Mouse (Mus musculus): ENCODE results near the gene Galc. TPM values are rescaled to one million over a fixed set of nuclear protein-coding genes. Genes with fewer than 3 reads are reported as not detected.
A peak's percentile ranks its signal among the peaks of the same experiment; 100 is the strongest.

Galc gene
- polyA plus RNA-seq, 1 experiment from 2014 or later, result 5.7 TPM

GRCm38 (mm10) chr12:98282776-98283486 is 23.7 kb upstream of the Galc start:
- no peak for ATAC-seq (replicated peaks; ENCODE audit: low FRiP score)
- WGBS, result 67% methylated on average over 14 of the region's 14 CpGs
- no peak overlapping the region for H3K4me2 ChIP-seq
- H3K4me1 ChIP-seq (replicated peaks; ENCODE audit: control insufficient read depth, insufficient read depth, low read length), result no peaks in the 10 kb centered on the region
- no peak overlapping the region for H3K27ac ChIP-seq (ENCODE audit: low read depth, low read length)
- H3K9ac ChIP-seq (ENCODE audit: low read depth, low read length), result no peak overlapping the region
- no peaks in the 10 kb centered on the region for H3K9me3 ChIP-seq (ENCODE audit: control insufficient read depth, low read length)
- H3K36me3 ChIP-seq (ENCODE audit: control insufficient read depth, insufficient read depth, low read length), result no peaks in the 10 kb centered on the region
- no peaks in the 10 kb centered on the region for H3K27me3 ChIP-seq (replicated peaks; ENCODE audit: control insufficient read depth, insufficient read depth, low read length)
- no peak overlapping the region for H3K4me3 ChIP-seq (ENCODE audit: low read depth, low read length)
- no peak for DNase-seq (ENCODE audit: low spot score)

GRCm38 (mm10) chr12:98280996-98281395 is 21.7 kb upstream of the Galc start:
- Histone ChIP-seq H3K27me3 (replicated peaks; ENCODE audit: control insufficient read depth, insufficient read depth, low read length) (no peaks in the 10 kb centered on the region), H3K4me1 (replicated peaks; ENCODE audit: control insufficient read depth, insufficient read depth, low read length) (no peaks in the 10 kb centered on the region), H3K9ac (ENCODE audit: low read depth, low read length) (no peak overlapping the region), H3K4me3 (ENCODE audit: low read depth, low read length) (no peak overlapping the region), H3K4me2 (no peak overlapping the region), H3K36me3 (ENCODE audit: control insufficient read depth, insufficient read depth, low read length) (no peaks in the 10 kb centered on the region), H3K9me3 (ENCODE audit: control insufficient read depth, low read length) (no peaks in the 10 kb centered on the region), H3K27ac (ENCODE audit: low read depth, low read length) (no peak overlapping the region)
- WGBS, result 71% methylated on average over 8 of the region's 8 CpGs
- no peak for DNase-seq (ENCODE audit: low spot score)
- no peak for ATAC-seq (replicated peaks; ENCODE audit: low FRiP score)

DNA sequence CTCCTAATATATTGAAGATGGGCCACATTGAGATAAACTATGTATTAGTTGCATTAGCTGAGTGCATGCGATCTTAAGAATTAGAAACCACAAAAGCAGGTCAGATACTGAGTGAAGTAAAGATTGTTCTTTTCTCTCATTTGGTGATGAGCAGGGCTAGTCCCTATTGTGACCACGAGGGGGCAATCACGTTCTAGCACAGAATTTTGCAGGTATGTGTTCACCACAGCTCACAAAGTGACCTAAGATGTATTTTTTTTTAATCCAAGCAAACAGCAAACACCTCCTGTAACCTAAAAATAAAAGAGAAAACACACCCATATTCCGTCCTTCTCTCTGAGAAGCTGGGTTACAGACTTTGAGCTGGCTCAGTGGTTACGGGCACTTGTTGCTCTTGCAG is 21.3 kb upstream of the Galc start:
- H3K4me1 ChIP-seq (replicated peaks; ENCODE audit: control insufficient read depth, insufficient read depth, low read length), result no peaks in the 10 kb centered on the region
- no peaks in the 10 kb centered on the region for H3K36me3 ChIP-seq (ENCODE audit: control insufficient read depth, insufficient read depth, low read length)
- no peak overlapping the region for H3K9ac ChIP-seq (ENCODE audit: low read depth, low read length)
- no peaks in the 10 kb centered on the region for H3K27me3 ChIP-seq (replicated peaks; ENCODE audit: control insufficient read depth, insufficient read depth, low read length)
- no peak; the same call in 1 of the 2 replicates for ATAC-seq (replicated peaks; ENCODE audit: low FRiP score)
- 26% methylated on average over 5 of the region's 5 CpGs for WGBS
- H3K9me3 ChIP-seq (ENCODE audit: control insufficient read depth, low read length), result no peaks in the 10 kb centered on the region
- H3K4me2 ChIP-seq, result no peak overlapping the region
- H3K27ac ChIP-seq (ENCODE audit: low read depth, low read length), result no peak overlapping the region
- DNase-seq (ENCODE audit: low spot score), result no peak
- no peak overlapping the region for H3K4me3 ChIP-seq (ENCODE audit: low read depth, low read length)

- H3K4me2 ChIP-seq, result no peak overlapping the region
- no peak overlapping the region for H3K27ac ChIP-seq (ENCODE audit: low read depth, low read length)
- no peaks in the 10 kb centered on the region for H3K36me3 ChIP-seq (ENCODE audit: control insufficient read depth, insufficient read depth, low read length)
- H3K9ac ChIP-seq (ENCODE audit: low read depth, low read length), result no peak overlapping the region
- no peaks in the 10 kb centered on the region for H3K27me3 ChIP-seq (replicated peaks; ENCODE audit: control insufficient read depth, insufficient read depth, low read length)
- ATAC-seq (replicated peaks; ENCODE audit: low FRiP score), result no peak
- no peak for DNase-seq (ENCODE audit: low spot score)
- WGBS, result 65% methylated on average over 7 of the region's 7 CpGs
- H3K9me3 ChIP-seq (ENCODE audit: control insufficient read depth, low read length), result no peaks in the 10 kb centered on the region
- H3K4me1 ChIP-seq (replicated peaks; ENCODE audit: control insufficient read depth, insufficient read depth, low read length), result no peaks in the 10 kb centered on the region
- no peak overlapping the region for H3K4me3 ChIP-seq (ENCODE audit: low read depth, low read length)
These were observed 13.2 kb upstream of the Galc start for GRCm38 (mm10) chr12:98272433-98272832.

GRCm38 (mm10) chr12:98270810-98271566 is 11.7 kb upstream of the Galc start:
- no peak overlapping the region for H3K27ac ChIP-seq (ENCODE audit: low read depth, low read length)
- no peaks in the 10 kb centered on the region for H3K36me3 ChIP-seq (ENCODE audit: control insufficient read depth, insufficient read depth, low read length)
- no peaks in the 10 kb centered on the region for H3K27me3 ChIP-seq (replicated peaks; ENCODE audit: control insufficient read depth, insufficient read depth, low read length)
- H3K9ac ChIP-seq (ENCODE audit: low read depth, low read length), result no peak overlapping the region
- H3K9me3 ChIP-seq (ENCODE audit: control insufficient read depth, low read length), result no peaks in the 10 kb centered on the region
- DNase-seq (ENCODE audit: low spot score) (no peak), ATAC-seq (replicated peaks; ENCODE audit: low FRiP score) (no peak)
- no peaks in the 10 kb centered on the region for H3K4me1 ChIP-seq (replicated peaks; ENCODE audit: control insufficient read depth, insufficient read depth, low read length)
- 46% methylated on average over 12 of the region's 12 CpGs for WGBS
- no peak overlapping the region for H3K4me3 ChIP-seq (ENCODE audit: low read depth, low read length)
- H3K4me2 ChIP-seq, result peak overlapping the region; percentile 48

GRCm38 (mm10) chr12:98269791-98270745 is 10.8 kb upstream of the Galc start:
- WGBS, result 23% methylated on average over 17 of the region's 17 CpGs

DNA sequence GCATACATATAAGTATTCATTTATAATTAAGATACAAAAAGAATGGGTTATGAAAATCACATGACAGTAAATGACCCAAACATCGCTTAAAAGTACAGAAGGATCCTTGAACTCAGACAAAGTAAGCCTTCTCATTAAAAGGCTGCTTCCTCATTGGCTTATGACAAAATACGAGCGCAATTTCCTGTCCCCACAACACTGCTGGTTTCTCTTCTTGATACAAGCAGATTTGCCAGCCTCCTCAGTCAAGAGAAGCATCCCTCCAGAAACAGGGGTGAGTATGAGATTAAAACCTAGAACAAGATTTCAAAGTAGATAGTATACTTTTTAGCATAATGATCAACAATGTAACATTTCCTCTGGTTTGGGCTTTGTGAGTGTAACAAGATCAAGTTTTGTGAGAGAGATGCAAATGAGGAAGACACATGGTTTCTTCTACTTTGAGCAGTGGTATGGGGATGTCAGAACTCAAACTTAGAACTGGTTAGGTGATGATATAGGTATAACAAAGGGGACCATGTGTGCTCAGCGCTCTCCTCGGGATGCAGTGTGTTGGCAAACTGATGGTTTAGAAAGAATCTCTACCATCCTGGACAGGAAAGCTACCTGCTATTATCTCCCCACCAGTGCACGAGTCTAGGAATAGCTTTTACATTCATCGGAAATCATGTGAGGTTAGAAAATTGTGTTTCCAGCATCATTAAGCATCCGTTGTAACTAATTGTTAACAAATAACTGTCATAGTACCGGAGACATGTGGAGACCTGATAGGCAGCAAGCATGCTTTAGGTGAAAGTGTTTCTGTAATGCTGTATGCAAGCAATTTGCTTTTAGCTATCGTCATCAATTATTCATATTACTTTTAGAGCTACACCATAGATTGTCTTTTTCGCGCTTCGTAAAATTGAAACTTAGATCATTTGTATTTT is 9.4 kb upstream of the Galc start, which contains the start of gene Gpr65:
TSS of gene Gpr65 (plus strand) at position 195 of the 929 bp plus-strand sequence.
- no peak for ATAC-seq (replicated peaks; ENCODE audit: low FRiP score)
- WGBS, result 77% methylated on average over 13 of the region's 13 CpGs
- no peak within 1 kb of the TSS for H3K4me2 ChIP-seq

More at GRCm38 (mm10) chr12:98269791-98270745, 10.8 kb upstream of the Galc start:
- H3K36me3 ChIP-seq (ENCODE audit: control insufficient read depth, insufficient read depth, low read length), result no peaks in the 10 kb centered on the region
- H3K4me3 ChIP-seq (ENCODE audit: low read depth, low read length), result no peak overlapping the region
- no peak overlapping the region for H3K9ac ChIP-seq (ENCODE audit: low read depth, low read length)
- DNase-seq (ENCODE audit: low spot score) (no peak), ATAC-seq (replicated peaks; ENCODE audit: low FRiP score) (0 out of 2 replicates have a peak, but pooled peaks have one; percentile 22)
- H3K27me3 ChIP-seq (replicated peaks; ENCODE audit: control insufficient read depth, insufficient read depth, low read length), result no peaks in the 10 kb centered on the region
- H3K9me3 ChIP-seq (ENCODE audit: control insufficient read depth, low read length), result no peaks in the 10 kb centered on the region
- H3K27ac ChIP-seq (ENCODE audit: low read depth, low read length), result no peak overlapping the region
- H3K4me1 ChIP-seq (replicated peaks; ENCODE audit: control insufficient read depth, insufficient read depth, low read length), result no peaks in the 10 kb centered on the region
- H3K4me2 ChIP-seq, result peak overlapping the region; percentile 48

More for the DNA sequence above, 9.4 kb upstream of the Galc start, which contains the start of gene Gpr65:
- no peak for DNase-seq (ENCODE audit: low spot score)
- H3K4me1 ChIP-seq (replicated peaks; ENCODE audit: control insufficient read depth, insufficient read depth, low read length), result no peaks in the 10 kb centered on the region
- no peak within 1 kb of the TSS for H3K4me3 ChIP-seq (ENCODE audit: low read depth, low read length)
- no peaks in the 10 kb centered on the region for H3K9me3 ChIP-seq (ENCODE audit: control insufficient read depth, low read length)
- no peak within 1 kb of the TSS for H3K27ac ChIP-seq (ENCODE audit: low read depth, low read length)
- no peak within 1 kb of the TSS for H3K9ac ChIP-seq (ENCODE audit: low read depth, low read length)
- H3K36me3 ChIP-seq (ENCODE audit: control insufficient read depth, insufficient read depth, low read length), result no peaks in the 10 kb centered on the region
- H3K27me3 ChIP-seq (replicated peaks; ENCODE audit: control insufficient read depth, insufficient read depth, low read length), result no peaks in the 10 kb centered on the region

Measured in liver, embryonic 11.5 days (tissue).